Mouse (Mus musculus) embryonic facial prominence, embryonic 12.5 days (tissue): ENCODE results near the gene Sema3g. TPM values are rescaled to one million over a fixed set of nuclear protein-coding genes. Genes with fewer than 3 reads are reported as not detected.

Experiments
- ATAC-seq: fragments of 200-750 bp; cut with Nextera tagmentation; 2 replicates; pipeline ENCODE4 v1.8.0; 2017; ENCODE audit not compliant: insufficient number of reproducible peaks, insufficient read depth, low FRiP score, low TSS enrichment
- H3K27ac ChIP-seq: fragments of 300-500 bp; sonication (generic); 2 replicates; pipeline ENCODE4 v1.5.1; 2016; ENCODE audit warnings: mild to moderate bottlenecking
- H3K27me3 ChIP-seq: fragments of 300-500 bp; sonication (generic); 2 replicates; pipeline ENCODE4 v1.6.1; 2016; ENCODE audit warnings: mild to moderate bottlenecking, moderate library complexity
- H3K36me3 ChIP-seq: fragments of 300-500 bp; sonication (generic); 2 replicates; pipeline ENCODE4 v1.6.1; 2016; ENCODE audit warnings: mild to moderate bottlenecking
- H3K4me1 ChIP-seq: fragments of 300-500 bp; sonication (generic); 2 replicates; pipeline ENCODE4 v1.6.1; 2016
- H3K4me2 ChIP-seq: fragments of 300-500 bp; sonication (generic); replicated peaks from 2 replicates; pipeline ENCODE4 v1.6.1; 2016; ENCODE audit warnings: mild to moderate bottlenecking, moderate library complexity
- H3K4me3 ChIP-seq: fragments of 300-500 bp; sonication (generic); 2 replicates; pipeline ENCODE4 v1.5.1; 2016; ENCODE audit warnings: mild to moderate bottlenecking
- H3K9ac ChIP-seq: fragments of 300-500 bp; sonication (generic); 2 replicates; pipeline ENCODE4 v1.6.1; 2016; ENCODE audit warnings: mild to moderate bottlenecking, moderate library complexity
- H3K9me3 ChIP-seq: fragments of 300-500 bp; sonication (generic); 2 replicates; pipeline ENCODE4 v1.6.1; 2016; ENCODE audit warnings: mild to moderate bottlenecking, moderate library complexity
- WGBS: fragments of 180-500 bp; shearing (Covaris S2); methylation state at CpG from one replicate; pipeline ENCODE4 v1.1.7; 2016; 5-methylcytosine and 5-hydroxymethylcytosine counted together
- polyA plus RNA-seq: library from polyadenylated mRNA; unstranded; fragments of >200 nt; fragmentation: Nextera tagmentation; extraction: Ambion mirVana; gene quantifications from 2 replicates; pipeline ENCODE4 v1.2.1, GENCODE M21; 2016

The Sema3g gene
- polyA plus RNA-seq, 1 experiment from 2014 or later, result 1.1 TPM

DNA sequence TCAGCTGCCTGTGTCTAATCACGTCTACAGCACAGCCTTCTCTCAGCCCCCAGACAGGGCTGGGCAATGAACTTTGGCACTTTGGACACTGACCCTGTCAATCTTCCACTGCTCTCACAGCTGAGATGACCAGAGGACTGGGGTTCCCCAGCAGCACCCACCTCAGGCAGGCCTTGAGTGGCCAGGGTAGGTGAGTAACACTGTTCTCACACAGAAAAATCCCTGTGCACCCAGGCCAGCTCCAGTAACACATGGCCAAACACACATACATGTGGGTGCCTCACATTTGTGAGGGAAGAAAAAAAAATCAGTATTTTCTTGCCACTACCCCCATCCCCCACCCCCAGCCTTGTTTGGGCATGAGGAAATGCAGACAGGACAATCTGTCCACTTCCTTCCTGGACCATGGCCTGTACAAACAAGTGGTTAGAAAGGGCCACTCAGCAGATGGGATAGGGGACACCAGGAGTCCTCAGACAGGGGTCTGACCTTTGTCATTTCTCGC, 34.8 kb upstream of the Sema3g start:
- 68% methylated on average over 2 of the region's 2 CpGs for WGBS
- no peak overlapping the region for H3K27ac ChIP-seq
- H3K4me2 ChIP-seq, result no peak overlapping the region
- H3K27me3 ChIP-seq, result no peaks in the 10 kb centered on the region
- no peak overlapping the region for H3K4me3 ChIP-seq
- no peaks in the 10 kb centered on the region for H3K4me1 ChIP-seq
- no peaks in the 10 kb centered on the region for H3K9me3 ChIP-seq
- no peak overlapping the region for H3K9ac ChIP-seq
- H3K36me3 ChIP-seq, result peaks cover 97% of the 10 kb centered on the region
- ATAC-seq, result no peak

DNA sequence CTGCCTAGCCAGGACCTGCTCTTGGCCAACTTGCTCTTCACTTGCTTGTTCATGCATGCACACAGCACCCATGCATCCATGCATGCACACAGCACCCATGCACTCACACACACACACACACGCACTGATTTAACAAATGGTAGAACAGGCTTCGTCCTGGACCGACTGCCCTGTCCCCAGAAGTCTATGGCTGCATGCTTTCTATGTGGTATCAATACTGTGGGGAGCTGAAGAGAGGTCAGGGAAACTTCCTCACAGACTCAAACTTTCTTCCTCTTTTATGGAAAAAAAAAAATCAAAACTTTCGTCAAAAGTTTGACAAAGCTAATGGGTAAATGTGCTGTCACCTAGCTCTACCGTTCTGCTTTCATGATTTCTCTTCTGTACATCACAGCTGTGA, 34.1 kb upstream of the Sema3g start:
- H3K36me3 ChIP-seq, result peaks cover 99% of the 10 kb centered on the region
- H3K4me3 ChIP-seq, result no peak overlapping the region
- no peak overlapping the region for H3K27ac ChIP-seq
- 96% methylated on average over 5 of the region's 5 CpGs for WGBS
- no peaks in the 10 kb centered on the region for H3K27me3 ChIP-seq
- H3K9me3 ChIP-seq, result no peaks in the 10 kb centered on the region
- ATAC-seq, result no peak
- no peak overlapping the region for H3K9ac ChIP-seq
- H3K4me2 ChIP-seq, result no peak overlapping the region
- no peaks in the 10 kb centered on the region for H3K4me1 ChIP-seq

DNA sequence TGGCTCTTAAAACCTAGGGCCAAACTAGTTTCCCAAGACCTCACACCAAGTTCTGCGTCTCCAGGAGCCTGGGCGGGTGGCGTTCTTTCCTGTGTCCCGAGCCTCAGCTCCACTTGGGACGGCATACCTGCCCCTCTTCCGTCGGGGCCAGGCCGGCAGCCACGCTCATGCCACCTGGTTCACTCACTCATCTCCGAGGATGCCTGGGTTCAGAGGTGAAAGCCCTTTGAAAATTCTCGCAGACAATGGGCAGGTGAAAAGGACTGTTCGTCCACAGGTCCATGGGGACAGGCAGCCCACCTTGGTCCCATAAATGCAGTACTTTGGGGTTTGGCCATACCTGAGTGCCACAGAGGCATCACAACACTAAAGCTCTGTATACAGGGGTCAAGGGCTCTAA, 33.5 kb upstream of the Sema3g start:
- Histone ChIP-seq H3K36me3 (peaks cover 99% of the 10 kb centered on the region), H3K27me3 (no peaks in the 10 kb centered on the region), H3K27ac (no peak overlapping the region), H3K9me3 (no peaks in the 10 kb centered on the region), H3K4me2 (no peak overlapping the region), H3K9ac (no peak overlapping the region), H3K4me1 (no peaks in the 10 kb centered on the region), H3K4me3 (no peak overlapping the region)
- WGBS, result 91% methylated on average over 12 of the region's 12 CpGs
- ATAC-seq, result no peak

DNA sequence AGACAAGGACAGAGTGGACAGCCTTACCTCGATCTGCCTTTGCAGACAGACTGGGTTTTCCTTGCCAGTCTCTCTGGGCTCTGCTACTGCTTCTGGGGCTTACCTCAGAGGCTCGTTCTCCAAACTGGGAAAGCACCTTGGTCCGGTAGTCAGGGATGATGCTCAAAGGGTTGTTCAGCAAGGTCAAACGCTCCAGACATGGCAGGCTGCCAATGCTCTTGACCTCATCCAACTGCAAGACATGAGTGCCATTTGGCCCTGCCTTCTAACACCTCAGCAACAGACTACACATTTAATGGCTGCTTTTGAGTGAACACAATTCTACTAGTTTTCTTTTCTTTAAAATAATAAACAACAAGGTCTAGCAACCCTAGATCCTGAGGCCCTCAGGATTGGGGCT, 31.0 kb upstream of the Sema3g start:
- H3K36me3 ChIP-seq, result peaks cover 99% of the 10 kb centered on the region
- H3K4me1 ChIP-seq, result no peaks in the 10 kb centered on the region
- no peak overlapping the region for H3K4me2 ChIP-seq
- H3K9ac ChIP-seq, result no peak overlapping the region
- 89% methylated on average over 4 of the region's 4 CpGs for WGBS
- no peak overlapping the region for H3K27ac ChIP-seq
- no peaks in the 10 kb centered on the region for H3K27me3 ChIP-seq
- H3K4me3 ChIP-seq, result no peak overlapping the region
- no peak for ATAC-seq
- H3K9me3 ChIP-seq, result no peaks in the 10 kb centered on the region

DNA sequence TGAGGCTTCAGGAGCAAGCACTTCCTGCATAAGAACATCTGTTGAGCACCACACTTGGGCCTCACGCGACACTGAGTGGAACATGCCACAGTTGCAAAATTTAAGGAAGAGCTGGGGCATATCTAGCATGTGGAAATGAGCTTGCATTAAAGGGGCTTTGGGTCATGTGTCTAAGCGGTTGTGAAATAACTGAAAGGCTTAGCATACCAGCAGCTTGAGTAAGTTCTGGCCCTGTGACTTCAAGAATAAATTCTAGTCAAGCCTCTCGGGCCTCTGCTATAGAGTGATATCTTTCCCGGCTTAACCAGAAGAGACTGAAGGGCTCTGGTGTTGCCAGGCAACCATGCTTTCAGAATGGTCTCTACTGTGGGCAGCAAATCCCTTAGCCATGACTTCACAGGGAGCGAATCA, 28.9 kb upstream of the Sema3g start:
- H3K36me3 ChIP-seq, result peaks cover 100% of the 10 kb centered on the region

DNA sequence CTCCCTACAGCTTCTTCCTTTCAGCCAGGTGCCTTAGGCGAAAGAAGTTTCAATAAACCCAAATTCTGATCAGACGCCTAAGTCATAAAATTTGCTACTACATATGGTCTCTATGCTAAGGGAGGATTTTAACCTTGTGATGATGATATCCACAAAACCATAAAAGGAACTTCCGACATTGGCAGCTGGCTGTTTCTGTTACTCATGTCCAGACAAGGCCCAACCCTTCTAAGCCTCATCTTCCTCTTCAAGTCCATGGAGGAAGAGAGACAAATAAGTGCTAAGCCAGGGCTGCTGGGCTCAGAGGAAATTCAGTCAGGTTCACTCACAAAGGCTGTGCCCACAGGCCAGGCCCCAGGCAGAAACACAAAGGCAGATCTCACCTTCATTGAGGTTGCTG, 28.3 kb upstream of the Sema3g start:
- H3K9me3 ChIP-seq, result no peaks in the 10 kb centered on the region
- no peak overlapping the region for H3K9ac ChIP-seq
- H3K4me1 ChIP-seq, result no peaks in the 10 kb centered on the region
- no peak for ATAC-seq
- no peak overlapping the region for H3K4me3 ChIP-seq
- H3K4me2 ChIP-seq, result no peak overlapping the region
- H3K27ac ChIP-seq, result no peak overlapping the region
- peaks cover 100% of the 10 kb centered on the region for H3K36me3 ChIP-seq
- WGBS, result 96% methylated on average over 3 of the region's 3 CpGs
- no peaks in the 10 kb centered on the region for H3K27me3 ChIP-seq

More for the DNA sequence above, 28.9 kb upstream of the Sema3g start:
- no peak for ATAC-seq
- H3K9ac ChIP-seq, result no peak overlapping the region
- H3K27me3 ChIP-seq, result no peaks in the 10 kb centered on the region
- WGBS, result 88% methylated on average over 6 of the region's 6 CpGs
- no peak overlapping the region for H3K4me3 ChIP-seq
- H3K4me2 ChIP-seq, result no peak overlapping the region
- H3K4me1 ChIP-seq, result no peaks in the 10 kb centered on the region
- H3K9me3 ChIP-seq, result no peaks in the 10 kb centered on the region
- H3K27ac ChIP-seq, result no peak overlapping the region

DNA sequence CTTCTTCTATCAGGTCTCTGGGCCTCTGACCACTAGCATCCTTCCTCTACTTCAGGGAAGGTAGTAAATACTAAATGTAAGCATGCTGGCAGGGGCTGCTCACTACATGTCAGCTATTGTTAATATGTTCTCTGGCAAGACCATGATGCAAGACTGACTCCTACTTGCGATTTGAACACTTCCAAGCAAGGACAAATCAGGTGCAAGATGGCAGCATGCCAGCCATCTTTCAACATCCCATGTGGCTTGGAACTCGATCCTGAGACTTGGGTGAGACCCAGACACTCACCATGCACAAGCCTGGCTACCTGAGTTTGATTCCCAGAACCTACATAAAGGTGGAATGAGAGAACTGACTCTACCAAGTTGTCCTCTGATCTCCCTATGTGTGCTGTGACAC, 25.7 kb upstream of the Sema3g start:
- Histone ChIP-seq H3K27ac (no peak overlapping the region), H3K9me3 (no peaks in the 10 kb centered on the region), H3K4me2 (no peak overlapping the region), H3K4me3 (no peak overlapping the region), H3K27me3 (no peaks in the 10 kb centered on the region), H3K4me1 (no peaks in the 10 kb centered on the region), H3K9ac (no peak overlapping the region), H3K36me3 (peaks cover 98% of the 10 kb centered on the region)
- WGBS, result 82% methylated on average over 2 of the region's 2 CpGs
- ATAC-seq, result no peak

DNA sequence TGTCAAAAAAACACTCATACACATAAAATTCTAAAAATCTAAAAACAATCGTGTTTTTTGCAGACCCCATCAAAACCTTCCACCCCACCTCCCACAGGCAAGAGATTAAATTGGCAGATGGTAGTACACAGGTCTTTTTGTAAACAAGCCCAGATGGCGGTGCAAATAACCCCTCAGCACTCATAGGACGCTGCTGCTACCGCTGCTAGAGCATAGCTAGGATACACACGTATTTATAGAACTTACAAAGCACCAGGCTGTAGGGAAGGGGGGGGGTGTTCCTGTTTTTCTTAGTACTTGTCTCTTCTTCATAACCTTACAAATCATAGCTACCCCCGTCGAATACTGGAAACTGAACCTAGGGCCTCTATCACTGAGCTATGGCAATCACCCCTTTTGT, 23.9 kb upstream of the Sema3g start:
- no peak overlapping the region for H3K4me2 ChIP-seq
- WGBS, result 85% methylated on average over 7 of the region's 7 CpGs
- no peak overlapping the region for H3K27ac ChIP-seq
- no peaks in the 10 kb centered on the region for H3K27me3 ChIP-seq
- H3K9me3 ChIP-seq, result no peaks in the 10 kb centered on the region
- no peak overlapping the region for H3K4me3 ChIP-seq
- H3K4me1 ChIP-seq, result no peaks in the 10 kb centered on the region
- H3K36me3 ChIP-seq, result peaks cover 89% of the 10 kb centered on the region
- no peak for ATAC-seq
- no peak overlapping the region for H3K9ac ChIP-seq

DNA sequence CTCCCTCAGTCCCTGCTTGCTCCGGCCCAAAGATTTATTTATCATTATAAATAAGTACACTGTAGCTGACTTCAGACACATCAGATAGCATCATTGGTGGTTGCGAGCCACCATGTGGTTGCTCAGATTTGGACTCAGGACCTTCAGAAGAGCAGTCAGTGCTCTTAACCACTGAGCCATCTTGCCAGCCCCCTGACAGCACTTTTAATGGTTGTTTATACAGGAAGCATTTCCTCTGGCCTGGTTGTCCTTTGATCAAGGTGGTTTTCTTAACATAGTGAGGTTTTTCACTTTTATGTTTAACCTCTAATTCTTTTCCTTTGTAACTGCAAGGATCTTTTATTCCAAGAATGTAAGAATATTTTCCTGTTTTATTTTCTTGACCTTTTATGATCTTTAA, 23.2 kb upstream of the Sema3g start:
- Histone ChIP-seq H3K36me3 (peaks cover 89% of the 10 kb centered on the region), H3K4me1 (no peaks in the 10 kb centered on the region), H3K4me2 (no peak overlapping the region), H3K9ac (no peak overlapping the region), H3K9me3 (no peaks in the 10 kb centered on the region), H3K27ac (no peak overlapping the region), H3K27me3 (no peaks in the 10 kb centered on the region), H3K4me3 (no peak overlapping the region)
- no peak for ATAC-seq
- WGBS, result 95% methylated on average over 2 of the region's 2 CpGs

DNA sequence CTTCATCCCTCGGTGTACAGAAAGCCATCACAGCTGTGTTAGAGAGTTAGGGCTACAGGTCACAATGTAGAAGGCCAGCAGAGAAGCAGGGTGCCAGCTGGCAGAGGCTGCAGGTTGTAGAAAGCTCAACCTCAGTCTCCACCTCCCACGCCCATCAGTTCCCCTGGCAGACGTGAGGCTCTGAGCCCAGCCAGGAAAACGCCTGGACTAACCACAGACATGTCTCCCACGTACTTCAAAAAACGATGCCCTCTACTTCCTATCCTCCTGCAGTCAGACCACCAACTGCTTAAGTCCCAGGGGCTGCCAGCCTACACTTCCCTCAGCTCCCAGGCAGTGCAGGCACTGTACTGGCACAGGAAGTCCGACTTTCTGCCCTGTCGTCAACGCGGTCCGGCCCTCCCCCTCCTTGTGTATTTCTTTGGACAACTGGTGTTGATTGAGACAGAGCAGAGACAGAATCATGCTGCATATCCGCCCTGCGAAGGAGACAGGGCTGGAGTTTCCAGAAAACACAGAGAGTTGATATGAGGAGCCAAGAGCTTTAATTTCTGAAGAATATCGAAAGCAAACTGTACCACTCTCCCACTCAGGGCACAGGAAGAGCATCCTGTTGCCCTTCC, 22.7 kb upstream of the Sema3g start:
- no peak overlapping the region for H3K4me2 ChIP-seq
- H3K4me3 ChIP-seq, result no peak overlapping the region
- H3K27ac ChIP-seq, result no peak overlapping the region
- H3K9ac ChIP-seq, result no peak overlapping the region
- WGBS, result 86% methylated on average over 14 of the region's 14 CpGs
- no peaks in the 10 kb centered on the region for H3K4me1 ChIP-seq
- no peaks in the 10 kb centered on the region for H3K9me3 ChIP-seq
- no peak for ATAC-seq
- H3K27me3 ChIP-seq, result no peaks in the 10 kb centered on the region
- peaks cover 89% of the 10 kb centered on the region for H3K36me3 ChIP-seq

DNA sequence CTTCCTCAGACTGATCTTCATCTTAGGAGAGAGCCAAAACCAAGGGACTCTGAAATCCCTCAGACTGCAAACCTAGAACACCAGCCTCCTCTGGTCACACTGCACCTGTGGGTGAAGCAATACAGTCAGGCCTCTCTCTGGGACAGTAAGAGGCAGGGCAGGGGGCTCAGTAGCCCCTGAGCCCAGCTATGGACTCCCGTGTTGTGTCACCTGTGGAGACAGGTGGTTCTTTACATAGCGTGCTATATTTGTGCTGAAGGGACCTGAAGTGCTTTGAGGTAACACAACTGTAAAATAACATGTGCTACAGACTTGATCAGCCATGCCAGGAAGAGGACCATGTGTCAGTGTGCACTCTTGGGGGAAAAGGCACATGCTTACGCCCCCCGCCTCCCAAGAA, 22.1 kb upstream of the Sema3g start:
- Histone ChIP-seq H3K4me2 (no peak overlapping the region), H3K9me3 (no peaks in the 10 kb centered on the region), H3K4me3 (no peak overlapping the region), H3K4me1 (no peaks in the 10 kb centered on the region), H3K27me3 (no peaks in the 10 kb centered on the region), H3K36me3 (peaks cover 89% of the 10 kb centered on the region), H3K27ac (no peak overlapping the region), H3K9ac (no peak overlapping the region)
- WGBS, result 93% methylated on average over 4 of the region's 4 CpGs
- ATAC-seq, result no peak

DNA sequence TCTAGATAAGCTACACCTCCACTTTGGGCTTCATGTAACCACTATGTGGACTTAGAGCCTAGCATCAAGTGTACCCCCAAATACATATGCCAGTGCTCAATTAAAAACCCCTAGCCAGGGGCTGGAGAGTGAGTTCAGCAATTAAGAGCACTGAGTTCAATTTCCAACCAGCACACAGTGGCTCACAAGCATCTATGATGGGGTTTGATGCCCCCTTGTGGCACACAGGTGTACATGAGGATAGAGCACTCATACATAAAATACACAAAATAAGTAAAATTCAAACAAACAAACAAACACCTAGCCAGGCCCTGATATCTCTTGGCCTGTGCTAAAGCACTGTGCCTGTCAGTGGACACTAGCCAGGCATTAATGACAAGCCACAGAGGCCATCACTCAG, 21.7 kb upstream of the Sema3g start:
- ATAC-seq, result no peak
- Histone ChIP-seq H3K4me2 (no peak overlapping the region), H3K27ac (no peak overlapping the region), H3K4me1 (no peaks in the 10 kb centered on the region), H3K27me3 (no peaks in the 10 kb centered on the region), H3K4me3 (no peak overlapping the region), H3K36me3 (peaks cover 89% of the 10 kb centered on the region), H3K9ac (no peak overlapping the region), H3K9me3 (no peaks in the 10 kb centered on the region)
